Mouse (Mus musculus) kidney, postnatal 4 days (tissue): ENCODE results near the gene Nfkbil1.

ENCODE experiments used
- DNase-seq, 2 experiments: peaks; one replicate each; pipeline ENCODE4 v3.0.0; 2021; ENCODE audit warnings: mixed read lengths in 2 of 2

The Nfkbil1 gene

DNA sequence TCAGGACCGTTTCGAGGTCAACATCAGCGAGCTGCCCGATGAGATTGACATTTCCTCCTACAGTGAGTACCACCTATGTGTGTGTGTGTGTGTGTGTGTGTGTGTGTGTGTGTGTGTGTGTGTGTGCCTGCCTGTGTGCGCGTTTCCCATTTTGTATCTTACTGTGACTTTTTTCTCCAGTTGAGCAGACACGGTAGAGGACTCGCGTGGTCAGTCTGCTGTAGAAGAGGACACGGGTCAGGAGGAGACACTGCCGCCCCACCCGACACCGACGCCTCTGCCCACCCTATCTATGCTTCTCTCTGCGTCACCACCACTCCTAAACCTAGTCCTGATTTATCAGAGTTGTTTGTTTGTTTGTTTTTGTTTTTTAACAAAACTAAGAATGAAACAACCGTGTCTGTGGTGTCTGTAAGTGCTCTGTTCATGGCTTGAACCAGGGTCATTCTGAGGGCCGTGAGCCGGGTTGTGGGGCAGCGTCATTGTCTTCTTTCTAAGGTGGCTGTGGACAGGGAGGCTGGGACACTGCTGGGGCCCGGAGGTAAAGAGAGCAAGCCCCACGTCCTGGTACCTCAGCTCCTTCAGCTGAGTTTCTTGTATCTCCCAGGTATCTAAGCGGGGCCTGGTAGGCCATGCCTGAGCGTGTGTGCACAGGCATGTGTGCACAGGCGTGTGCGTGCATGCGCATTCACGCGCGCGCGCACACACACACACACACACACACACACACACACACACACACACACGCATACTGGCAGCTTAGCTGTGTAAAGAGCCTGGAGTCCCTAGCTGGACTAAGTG lies 17.9 kb upstream of the Nfkbil1 start:
- DNase-seq = peak in 1 of 2 experiments; percentile 18

DNA sequence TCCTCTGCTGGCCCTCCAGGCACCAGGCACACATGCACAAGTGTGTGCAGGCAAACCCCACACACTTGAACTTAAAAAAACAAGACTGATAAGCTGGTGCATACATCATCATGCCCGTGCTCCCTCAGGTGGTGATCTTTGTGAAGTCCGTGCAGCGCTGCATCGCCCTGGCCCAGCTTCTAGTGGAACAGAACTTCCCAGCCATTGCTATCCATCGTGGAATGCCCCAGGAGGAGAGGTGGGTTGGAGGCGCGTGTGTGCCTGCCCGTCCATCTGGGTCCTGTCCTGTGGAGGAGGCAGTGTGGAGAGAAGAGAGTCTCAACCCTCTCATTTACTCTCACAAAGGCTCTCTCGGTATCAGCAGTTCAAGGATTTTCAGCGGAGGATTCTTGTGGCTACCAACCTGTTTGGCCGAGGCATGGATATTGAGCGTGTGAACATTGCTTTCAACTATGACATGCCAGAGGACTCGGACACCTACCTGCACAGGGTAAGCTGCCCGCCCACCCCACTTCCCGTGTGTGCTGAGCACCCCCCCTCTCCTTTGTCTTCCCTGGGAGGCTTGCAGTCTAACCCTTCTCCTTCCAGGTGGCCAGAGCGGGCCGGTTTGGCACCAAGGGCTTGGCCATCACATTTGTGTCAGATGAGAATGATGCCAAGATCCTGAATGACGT lies 17.2 kb upstream of the Nfkbil1 start:
- DNase-seq = peak in 1 of 2 experiments; percentile 27

DNA sequence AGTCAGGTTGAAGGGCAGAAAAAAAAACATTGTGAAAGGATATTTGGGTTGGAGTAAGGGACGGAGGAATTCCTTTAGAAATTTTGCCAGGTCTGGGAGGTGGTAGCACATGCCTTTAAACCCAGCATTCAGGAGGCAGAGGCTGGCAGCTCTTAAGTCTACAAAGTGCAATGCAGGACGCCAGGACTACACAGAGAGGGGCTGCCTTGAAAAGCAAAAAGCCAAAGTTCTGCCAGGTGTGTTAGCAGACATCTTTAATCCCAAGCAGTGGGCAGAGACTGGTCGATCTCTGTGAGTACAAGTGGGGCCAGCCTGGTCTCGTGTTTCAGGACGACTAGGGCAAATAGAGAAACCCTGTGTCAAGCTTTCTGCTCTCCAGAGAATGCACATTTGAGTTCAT lies 16.4 kb upstream of the Nfkbil1 start:
- no peak for DNase-seq

DNA sequence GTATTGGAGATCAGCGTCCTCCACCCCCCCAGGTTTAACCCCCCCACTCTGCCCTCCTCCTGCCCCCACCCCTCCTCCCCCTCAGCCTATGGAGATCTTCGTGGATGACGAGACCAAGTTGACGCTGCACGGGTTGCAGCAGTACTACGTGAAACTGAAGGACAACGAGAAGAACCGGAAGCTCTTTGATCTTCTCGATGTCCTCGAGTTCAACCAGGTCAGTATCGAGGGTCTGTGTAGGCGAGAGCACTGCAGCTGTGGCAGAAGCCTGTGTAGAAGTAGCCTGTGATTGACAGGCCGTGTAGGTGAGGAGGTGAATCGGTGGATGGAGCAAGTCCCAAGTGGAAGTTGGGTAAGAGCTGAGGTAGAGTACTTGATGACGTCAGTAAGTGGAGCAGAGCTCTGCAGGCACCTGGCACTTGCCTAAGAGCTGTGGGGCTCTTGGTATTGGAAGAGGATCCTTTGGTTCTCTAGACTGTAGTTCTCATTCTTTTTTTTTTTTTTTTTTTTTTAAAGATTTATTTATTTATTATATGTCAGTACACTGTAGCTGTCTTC lies 15.6 kb upstream of the Nfkbil1 start:
- DNase-seq = no peak

DNA sequence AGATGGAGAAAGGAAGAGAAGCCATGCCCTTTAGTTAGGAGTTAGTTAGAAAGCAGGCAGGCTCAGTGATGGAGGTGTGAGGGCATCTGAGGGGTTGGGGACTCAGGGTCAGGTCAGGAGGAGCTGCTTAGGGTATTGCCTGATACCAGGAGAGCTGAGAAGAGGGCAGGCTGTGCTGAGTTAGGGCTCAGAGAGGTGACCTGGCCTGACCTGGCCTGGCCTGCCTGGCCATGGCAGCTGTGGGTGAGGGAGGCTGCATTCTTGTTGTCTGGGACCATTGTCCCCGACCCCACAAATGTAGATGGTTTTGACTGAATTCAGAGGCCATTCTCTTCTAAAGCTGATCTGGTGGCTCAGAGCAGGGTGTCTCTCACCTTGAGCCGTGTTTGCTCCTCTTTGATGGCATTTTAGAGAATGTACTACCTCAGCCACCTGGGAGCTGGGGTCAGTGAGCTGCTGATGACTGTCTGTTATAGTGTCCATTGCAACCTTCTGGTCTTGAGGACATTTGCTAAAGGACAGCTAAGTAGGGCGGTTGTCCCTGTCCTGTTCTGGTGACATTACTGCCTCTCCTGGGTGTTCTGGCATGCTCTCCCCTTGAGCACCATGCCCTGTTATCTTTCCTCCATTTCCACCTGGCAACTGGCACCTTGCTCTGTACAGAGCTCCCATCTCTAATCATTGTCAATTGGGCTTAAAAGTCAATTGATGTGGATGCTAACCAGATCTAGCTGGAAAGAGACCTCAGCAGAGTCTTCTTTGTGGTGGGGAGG lies 14.9 kb upstream of the Nfkbil1 start:
- DNase-seq = peak in 1 of 2 experiments; percentile 17

DNA sequence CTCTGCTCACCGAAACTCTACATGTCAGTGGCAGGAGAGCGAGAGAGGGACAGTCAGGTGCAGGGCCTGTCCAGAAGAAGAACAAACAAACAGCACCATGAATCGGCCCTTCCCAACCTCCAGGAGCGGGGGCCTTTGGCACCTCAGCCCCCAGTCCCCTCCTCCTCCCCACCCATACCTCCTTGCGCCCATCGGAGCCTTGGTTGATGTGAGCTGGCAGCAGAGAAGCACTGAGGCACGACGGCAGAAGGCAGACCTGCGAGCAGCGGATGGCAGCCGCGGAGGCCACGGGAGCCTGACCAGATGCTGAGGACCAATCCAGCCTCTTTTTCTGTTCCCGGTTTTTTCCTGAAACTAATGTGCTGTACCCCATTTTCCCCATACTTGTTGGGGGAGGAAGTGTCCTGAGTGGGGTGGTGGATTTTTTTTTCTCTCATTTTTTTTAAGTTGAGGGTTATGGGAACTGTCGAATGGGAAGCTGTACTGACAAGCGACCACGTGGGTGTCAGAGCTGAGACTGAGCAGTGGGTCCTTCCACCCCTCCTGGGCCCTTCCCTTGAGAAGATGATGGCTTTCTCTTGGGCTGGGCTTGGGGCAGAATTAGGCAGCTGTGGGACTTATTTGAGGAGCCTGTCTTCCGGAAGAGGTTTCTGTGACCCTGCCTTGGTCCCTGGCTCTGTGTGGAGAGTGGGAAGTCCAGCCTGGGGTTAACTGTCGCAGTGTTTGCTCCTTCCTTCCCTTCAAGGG lies 14.0 kb upstream of the Nfkbil1 start:
- DNase-seq = peak in 1 of 2 experiments; percentile 56

DNA sequence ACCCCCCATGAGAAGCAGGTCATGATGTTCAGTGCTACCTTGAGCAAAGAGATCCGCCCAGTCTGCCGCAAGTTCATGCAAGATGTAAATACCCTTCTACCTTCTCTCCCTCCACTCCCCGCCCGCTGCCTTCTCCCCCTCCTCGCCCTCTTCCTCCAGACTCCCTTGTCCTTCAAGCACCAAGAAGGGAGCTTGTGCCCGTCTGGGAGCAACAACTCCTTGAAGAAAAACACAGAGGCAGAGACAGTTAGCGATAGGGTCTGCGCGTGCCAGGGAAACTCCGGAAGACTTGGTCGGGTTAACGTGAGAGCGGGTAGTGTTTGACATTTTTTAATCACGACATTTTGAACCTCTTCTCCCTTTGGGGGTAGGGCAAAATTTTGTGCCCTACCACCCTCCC lies 13.4 kb upstream of the Nfkbil1 start:
- DNase-seq = no peak

DNA sequence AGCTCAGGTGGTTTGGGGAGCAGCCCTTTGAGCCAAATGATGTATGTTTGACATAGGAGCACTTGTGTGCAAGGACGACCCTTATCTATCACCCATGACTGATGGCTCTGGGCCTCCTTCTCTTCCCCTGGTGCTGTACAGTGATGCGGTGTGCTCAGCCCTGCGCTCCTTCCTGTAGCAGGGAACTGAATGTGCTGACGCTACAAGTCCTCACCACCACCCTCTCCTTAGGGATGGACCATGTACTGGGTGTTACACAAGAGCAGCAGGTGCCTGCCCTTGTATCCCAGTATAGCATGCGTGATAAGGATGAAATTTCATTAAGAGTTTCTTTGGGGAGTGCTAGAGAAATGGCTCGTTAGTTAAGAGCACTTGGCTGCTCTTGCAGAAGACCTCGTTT lies 11.6 kb upstream of the Nfkbil1 start:
- DNase-seq = peak in 1 of 2 experiments; percentile 22

DNA sequence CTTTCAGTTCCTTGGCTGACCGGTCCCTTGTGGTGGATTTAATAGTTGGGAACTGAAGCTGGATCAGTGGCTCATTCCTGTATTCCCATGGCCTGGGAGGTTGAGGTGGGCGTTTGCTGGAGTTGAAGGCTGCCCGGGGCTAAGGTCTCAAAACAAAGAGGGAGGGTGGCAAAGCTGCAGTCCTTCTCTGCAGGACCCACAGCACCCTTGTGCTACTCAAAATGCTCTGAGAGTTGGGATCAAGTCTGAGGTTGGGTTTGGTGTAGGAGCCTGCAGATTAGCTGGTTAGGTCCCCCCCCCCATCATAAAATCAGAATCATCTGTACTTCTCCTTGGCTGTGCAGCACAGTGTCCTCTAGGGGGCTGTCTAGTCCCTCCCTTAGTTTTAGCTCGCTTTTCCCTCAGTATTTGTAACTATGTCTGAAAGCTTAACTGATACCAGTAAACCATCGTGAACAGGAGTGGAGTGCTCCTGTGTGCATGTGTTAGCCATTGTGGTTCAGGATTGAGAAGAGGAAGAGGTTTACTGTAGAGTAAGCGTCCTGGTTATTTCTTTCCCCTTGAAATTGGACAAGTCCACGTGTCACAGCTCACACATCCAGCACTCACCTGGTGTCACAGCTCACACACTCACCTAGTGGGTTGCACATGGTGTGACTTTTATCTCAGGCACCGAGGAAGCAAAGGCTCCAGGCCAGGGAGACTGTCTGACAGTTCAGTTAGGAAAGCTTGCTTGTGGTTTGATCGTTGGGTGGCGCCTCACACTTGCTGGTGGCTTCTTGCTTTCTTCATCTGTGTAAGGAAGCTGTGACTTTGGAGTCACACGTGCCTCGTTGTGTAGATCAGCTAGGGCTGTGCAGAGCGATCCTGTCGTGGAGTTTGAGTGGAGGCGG lies 10.4 kb upstream of the Nfkbil1 start:
- peak in 1 of 2 experiments; percentile 59 for DNase-seq

DNA sequence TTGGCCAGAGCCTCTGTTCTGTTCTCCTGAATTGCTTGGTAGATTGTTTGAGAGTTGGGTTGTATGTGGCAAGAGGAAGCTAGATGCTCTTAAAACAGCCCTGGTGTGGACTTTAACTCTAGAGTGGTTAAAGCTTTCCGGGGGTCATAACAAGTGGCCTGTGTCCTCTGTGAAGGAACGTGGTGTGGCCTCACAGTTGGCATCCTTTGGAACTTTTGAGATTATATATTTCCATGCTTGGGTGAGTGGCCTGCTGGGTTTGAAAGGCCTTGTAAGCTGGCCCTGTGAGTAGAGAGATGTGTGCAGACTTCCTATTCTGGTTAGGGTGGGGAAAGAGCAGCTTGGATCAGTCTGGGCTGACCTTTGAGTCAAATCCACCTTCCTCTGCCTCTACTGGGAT lies 9.4 kb upstream of the Nfkbil1 start:
- no peak for DNase-seq

DNA sequence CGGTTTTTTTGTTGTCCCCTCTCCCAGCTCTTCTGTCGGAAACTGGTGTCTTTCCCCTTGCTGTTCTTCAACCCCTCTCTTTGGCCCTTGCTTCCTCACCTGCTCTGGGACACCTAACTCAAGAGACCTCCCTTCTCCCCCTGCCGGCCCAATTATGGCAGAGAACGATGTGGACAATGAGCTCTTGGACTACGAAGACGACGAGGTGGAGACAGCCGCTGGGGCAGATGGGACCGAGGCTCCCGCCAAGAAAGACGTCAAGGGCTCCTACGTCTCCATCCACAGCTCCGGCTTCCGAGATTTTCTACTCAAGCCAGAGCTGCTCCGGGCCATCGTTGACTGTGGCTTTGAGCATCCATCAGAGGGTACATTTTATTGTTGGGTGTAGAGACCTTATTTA lies 7.5 kb upstream of the Nfkbil1 start:
- DNase-seq = peak; percentile 73 to 78

DNA sequence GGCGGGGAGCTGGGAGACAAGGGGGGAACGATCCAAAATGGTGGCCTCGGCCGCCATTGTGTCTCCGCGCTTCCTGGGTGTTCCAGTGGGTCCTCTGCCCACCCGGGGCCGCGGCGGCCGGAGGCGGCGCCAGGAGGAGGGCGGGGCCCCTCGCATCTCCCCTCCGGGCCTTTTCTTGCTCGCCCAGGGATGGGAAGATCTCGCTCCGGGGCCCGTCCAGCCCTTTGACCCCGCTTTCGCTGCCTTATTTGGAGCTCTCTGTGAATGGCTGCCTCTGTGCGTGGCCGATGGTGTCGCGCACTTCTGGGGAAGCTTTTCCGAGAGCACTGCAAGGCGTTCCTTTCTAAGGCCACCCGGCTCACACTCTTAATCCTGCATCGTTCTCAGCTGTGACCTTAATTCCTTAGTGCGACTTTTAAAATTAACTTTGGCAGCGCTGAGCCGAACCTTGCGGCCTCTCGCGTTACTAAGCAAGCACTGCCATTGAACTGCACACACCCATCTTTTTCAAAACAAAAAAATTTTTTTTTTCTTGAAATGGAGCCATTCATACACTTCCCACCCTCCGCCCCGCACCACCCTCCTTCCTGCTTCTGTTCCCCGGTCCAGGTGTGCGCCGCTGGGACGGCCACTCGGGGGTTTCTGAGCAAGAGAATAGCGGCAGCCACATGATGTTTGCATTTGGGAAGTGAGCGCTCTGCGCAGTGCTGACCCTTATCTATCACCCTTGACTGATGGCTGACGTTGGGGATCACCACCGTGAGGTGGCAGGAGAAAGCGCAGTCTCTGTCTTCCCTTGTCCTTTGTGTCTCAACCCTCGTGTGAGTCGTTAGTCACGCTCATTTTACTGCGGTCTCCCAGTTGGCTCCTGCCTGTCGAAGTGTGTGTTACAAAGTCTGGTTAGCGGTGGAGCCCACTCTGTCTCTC lies 6.7 kb upstream of the Nfkbil1 start:
- peak; percentile 78 to 89 for DNase-seq

DNA sequence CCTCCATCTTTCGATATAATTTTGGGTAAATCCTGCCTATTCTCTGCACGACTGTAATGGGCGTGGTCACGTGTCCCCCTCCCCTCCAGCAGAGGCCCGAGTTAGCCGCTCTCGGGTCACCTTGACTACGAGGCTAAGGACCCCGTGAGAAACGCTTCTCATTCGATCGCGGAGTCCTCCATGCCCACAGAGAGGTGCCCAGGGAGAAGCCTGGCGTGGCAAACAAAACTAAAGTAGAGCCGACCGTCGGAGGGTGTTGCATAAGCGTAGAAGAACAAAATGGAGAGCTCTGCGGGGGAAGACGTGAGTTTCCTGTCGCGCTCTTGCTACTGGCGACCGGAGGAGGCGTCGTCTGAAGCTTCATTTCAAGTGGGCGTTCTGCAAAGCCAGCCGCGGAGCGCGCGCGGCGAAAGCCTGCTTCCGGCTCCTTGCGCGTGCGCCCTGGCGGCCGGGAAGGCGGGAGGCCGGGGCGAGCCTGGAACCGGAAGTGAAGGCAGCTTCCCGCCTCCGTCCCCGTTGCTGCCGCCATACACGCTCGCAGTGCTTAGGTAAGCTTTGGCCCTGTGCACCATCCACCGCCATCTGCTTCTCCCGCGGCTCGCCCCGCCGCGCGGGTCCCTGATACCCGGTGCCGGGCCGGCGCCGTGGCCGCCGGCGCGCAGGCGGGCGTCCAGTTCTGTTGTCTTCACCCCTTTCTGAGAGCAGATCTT lies 5.9 kb upstream of the Nfkbil1 start, which contains the start of gene Ddx39b:
Gene Ddx39b, plus strand, starts transcription at position 442 of the 710 bp plus-strand sequence.
- DNase-seq = peak; percentile 95 to 98

DNA sequence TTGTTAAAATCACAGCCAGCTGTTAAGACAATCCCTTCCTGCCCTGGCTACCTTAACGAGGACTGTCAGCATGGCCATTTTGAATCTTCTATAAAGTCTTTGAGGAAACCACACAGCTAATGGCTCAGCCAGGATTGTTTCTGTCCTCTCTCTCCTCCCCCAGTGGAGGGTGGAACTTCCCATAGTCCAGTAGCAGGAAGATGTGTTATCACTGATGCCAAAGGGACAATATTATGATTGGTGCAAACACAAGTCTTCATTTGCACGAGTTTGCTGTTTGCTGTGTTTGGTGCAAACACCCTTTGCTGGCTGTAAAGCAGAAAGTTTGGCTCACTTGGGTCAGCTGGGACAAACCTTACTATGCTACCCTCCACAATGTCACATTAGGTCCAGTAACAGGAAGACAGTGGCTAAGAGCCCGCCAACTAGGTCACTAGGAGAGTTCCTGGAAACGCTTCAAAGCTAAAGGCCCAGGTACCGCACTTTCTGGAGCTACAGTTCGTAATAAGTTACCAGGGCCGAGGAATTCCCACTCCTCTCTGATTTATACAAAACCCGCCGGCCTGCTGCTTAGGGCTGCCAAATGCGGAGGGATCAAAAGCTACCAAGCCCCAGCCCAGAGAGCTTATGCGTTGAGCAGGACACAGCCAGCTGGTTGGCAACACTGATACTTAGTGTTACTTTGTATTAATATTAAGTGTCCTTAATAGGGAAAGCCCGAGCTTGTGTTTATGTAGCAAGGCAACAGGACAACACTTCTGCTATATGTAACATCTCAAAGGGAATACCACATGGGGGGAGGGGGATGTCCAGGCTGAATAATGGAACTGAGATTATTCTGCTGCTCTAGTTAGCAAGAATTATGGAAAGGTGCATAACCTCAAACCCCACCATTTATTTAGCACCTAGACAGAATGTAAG lies 5.1 kb upstream of the Nfkbil1 start:
- DNase-seq = peak in 1 of 2 experiments; percentile 54

DNA sequence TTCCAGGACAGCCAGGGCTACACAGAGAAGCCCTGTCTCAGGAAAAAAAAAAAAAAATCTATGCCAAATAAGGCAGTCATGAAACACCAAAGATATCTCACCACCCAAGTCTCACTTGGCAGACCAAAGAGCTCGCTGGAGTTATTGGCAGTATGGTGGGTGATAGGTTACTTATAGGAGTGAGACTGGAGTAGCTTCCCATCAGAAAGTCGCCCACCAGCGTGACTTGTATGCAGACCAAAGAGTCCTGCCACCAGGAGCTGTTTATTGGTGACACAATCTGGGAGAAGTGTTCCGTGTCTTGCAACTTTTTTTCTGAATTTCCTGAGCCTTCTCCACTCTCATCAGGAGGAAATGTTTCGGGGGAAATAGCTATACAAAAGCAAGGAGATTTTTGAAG lies 4.1 kb upstream of the Nfkbil1 start:
- DNase-seq = no peak

DNA sequence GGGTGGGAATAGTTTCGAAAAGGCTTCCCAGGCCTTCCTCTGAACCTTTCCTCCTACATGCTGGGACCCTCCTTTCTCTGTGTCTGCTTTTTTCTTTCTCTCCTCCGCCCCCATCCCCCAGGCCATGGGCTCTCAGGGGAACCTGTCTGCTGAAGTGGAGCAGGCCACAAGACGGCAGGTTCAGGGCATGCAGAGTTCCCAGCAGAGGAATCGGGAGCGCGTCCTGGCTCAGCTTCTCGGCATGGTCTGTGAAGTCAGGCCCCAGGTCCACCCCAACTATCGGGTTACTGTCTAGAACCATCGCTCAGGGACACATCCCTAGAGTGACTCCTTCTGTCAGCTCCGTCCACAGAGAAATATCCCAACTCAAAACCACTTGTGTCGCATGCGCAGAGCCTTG lies 1.9 kb upstream of the Nfkbil1 start:
- DNase-seq = no peak

DNA sequence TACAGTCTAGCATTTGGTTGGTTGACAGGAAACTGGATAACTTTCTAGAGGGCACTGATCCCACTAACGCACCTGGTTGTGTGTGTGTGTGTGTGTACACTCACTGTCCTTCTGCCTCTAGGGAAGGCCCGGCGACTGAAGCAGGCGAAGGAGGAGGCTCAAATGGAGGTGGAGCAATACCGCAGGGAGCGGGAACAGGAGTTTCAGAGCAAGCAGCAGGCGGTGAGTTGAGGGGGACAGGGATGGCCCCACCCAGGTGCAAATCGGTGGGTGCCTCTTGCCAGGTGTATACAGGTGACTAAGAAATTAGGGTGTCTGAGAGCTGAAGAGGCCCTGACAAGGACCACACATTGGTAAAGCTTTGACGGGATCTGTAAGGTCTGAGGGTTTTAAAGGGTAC lies 1.4 kb upstream of the Nfkbil1 start:
- DNase-seq = no peak

DNA sequence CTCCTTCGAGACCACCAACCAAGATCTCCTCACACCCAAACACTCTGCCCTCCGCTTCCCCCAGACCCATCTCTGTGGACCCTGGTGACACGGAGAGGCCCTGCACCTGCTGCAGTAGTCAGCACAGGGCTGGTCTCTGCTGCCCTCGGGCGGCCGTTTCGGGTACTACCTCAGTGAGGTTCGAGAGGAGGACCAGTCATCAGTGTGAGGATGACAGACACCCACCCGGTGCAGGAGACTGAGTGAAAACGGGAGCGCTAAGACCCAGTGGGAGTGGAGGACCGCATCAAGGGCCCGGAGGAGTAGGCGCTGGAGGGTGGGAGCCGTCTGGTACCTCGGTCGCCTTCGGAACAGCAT lies 776 bp upstream of the Nfkbil1 start:
- DNase-seq = peak; percentile 98 to 99
